Mouse (Mus musculus) liver, adult 2 months (tissue): Measurements from ENCODE around the gene Rapgefl1.

Experiments used
- CTCF ChIP-seq: fragments of 200-500 bp; IDR thresholded peaks from 2 replicates; pipeline ENCODE4 v1.5.1; 2011; ENCODE audit warnings: low read depth, low read length, control low read depth
- POLR2A ChIP-seq: fragments of 200-500 bp; IDR thresholded peaks from 2 replicates; pipeline ENCODE4 v1.6.1; 2011; ENCODE audit warnings: low read length, control low read depth; ENCODE audit not compliant: insufficient read depth; ENCODE audit errors: extremely low read depth

DNA sequence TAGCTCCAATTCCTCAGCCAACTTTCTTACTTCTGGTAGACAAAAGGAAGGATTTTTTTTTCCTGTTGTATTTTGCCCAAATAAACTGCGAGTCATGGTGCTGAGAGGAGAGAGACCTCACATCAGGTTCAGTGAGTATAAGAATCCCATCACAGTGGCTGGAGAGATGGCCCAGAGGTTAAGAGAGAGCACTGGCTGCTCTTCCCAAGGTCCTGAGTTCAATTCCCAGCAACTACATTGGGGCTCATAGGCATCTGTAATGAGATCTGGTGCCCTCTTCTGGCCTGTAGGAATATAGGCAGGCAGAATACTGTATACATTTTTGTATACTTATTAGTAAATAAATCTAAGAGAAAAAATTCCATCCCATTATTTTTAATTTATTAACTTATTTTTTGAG lies 48.9 kb upstream of the Rapgefl1 start:
- TF ChIP-seq CTCF (peak; percentile 16; the same call in 1 of the 2 replicates), POLR2A (no peak)
